Comparison of ENCODE assay signal across 19 mouse cellular contexts in genomic region chr10:62841901-62842447, GRCm38 (mm10).
"Had no signal": no experiment of that assay in that cellular context is flagged by ENCODE, and none has a peak within 500 bp of the region (broad histone marks: within the 10 kb centered on the region; RNA-seq: fewer than 3 reads in every experiment).

No protein-coding gene starts in this region.

- H3K4me1 ChIP-seq: liver, embryonic 12.5 days; liver, embryonic 15.5 days had no signal

- ATAC-seq: intestine, embryonic 15.5 days; liver, embryonic 12.5 days had no signal

- H3K27me3 ChIP-seq: intestine, embryonic 15.5 days; limb, embryonic 13.5 days; liver, embryonic 12.5 days; liver, embryonic 15.5 days; lung, embryonic 15.5 days; neural tube, embryonic 12.5 days; stomach, embryonic 15.5 days had no signal

- H3K4me3 ChIP-seq: intestine, embryonic 15.5 days; limb, embryonic 10.5 days; limb, embryonic 13.5 days; liver, embryonic 12.5 days; liver, embryonic 15.5 days; lung, embryonic 15.5 days; neural tube, embryonic 12.5 days; stomach, embryonic 15.5 days had no signal

- H3K9me3 ChIP-seq: intestine, embryonic 15.5 days; limb, embryonic 10.5 days; limb, embryonic 13.5 days; liver, embryonic 12.5 days; liver, embryonic 15.5 days; lung, embryonic 15.5 days; neural tube, embryonic 12.5 days; stomach, embryonic 15.5 days had no signal

- H3K4me2 ChIP-seq: intestine, embryonic 15.5 days; limb, embryonic 13.5 days; liver, embryonic 12.5 days; liver, embryonic 15.5 days; lung, embryonic 15.5 days; midbrain, embryonic 11.5 days; neural tube, embryonic 12.5 days; stomach, embryonic 15.5 days had no signal

- DNase-seq: layer of hippocampus, adult 9-11 months; liver; lung, adult 18-20 months; lung, postnatal 14 days; lung, postnatal 4 days; midbrain, embryonic 14.5 days; retina, postnatal 1 day; right cerebral cortex, postnatal 25 days; spleen, adult 18-20 months; thymus, postnatal 25 days had no signal

- H3K36me3 ChIP-seq: liver, embryonic 12.5 days; liver, embryonic 15.5 days had no signal

- H3K27ac ChIP-seq: intestine, embryonic 15.5 days; limb, embryonic 10.5 days; limb, embryonic 13.5 days; liver, embryonic 12.5 days; liver, embryonic 15.5 days; lung, embryonic 15.5 days; neural tube, embryonic 12.5 days; stomach, embryonic 15.5 days had no signal

- H3K9ac ChIP-seq: intestine, embryonic 15.5 days; limb, embryonic 13.5 days; liver, embryonic 12.5 days; liver, embryonic 15.5 days; lung, embryonic 15.5 days; neural tube, embryonic 12.5 days; stomach, embryonic 15.5 days had no signal
